Mouse (Mus musculus): ENCODE results near the gene Izumo1. TPM values are rescaled to one million over a fixed set of nuclear protein-coding genes. Genes with fewer than 3 reads are reported as not detected.

Gene Izumo1
- polyA plus RNA-seq, 1 experiment = 0.18 TPM

DNA sequence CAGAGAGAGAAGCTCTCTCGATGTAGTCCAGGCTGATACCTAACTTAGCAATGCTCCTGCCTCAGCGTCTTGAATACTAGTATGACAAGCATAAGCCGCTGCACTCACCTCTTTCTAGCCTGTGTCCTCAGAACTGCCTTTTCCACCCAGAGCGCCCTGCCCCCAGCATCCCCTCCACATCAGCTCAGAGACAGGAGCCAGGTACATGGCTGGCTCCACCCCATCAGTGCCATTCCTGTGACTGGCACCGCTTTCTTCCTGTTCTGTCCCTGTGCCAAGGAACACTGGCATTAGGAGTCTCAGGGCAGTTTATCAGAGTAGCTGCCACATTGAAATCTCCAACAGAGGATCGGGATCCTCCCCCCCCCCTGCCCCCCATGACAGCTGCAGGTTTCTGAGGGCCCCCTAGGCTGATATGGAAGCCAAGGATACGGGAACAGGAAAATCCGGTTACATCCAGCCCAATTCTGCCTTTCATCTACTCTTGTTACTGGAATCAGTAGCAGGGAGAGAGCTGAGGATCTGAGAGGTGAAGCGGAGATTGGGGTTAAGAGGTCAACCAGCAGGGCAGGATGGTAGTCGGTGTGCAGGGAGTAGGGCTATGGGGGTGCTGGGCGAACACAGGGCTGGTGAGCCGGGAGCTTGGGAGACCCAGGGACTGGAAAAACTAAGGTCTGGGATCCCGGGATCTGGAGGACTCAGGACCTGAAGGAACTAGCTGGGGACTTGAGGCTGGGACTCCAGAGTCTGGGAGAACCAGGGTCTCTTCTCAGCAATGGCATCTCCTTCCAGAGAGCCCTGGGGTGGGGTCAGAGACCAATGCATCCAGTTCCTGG lies 43.9 kb downstream of the Izumo1 start:
- Histone ChIP-seq H3K27me3 (ENCODE audit: control insufficient read depth, insufficient read depth, low read length) (no peaks in the 10 kb centered on the region), H3K4me1 (ENCODE audit: control insufficient read depth, insufficient read depth, low read length) (peaks cover 10% of the 10 kb centered on the region), H3K27ac (ENCODE audit: insufficient read depth, low read length) (no peak overlapping the region), H3K4me3 (replicated peaks; ENCODE audit: insufficient read depth, low read depth, low read length) (no peak overlapping the region)
- WGBS = 48% methylated on average over 13 of the region's 13 CpGs
- TF ChIP-seq POLR2A (IDR thresholded peaks at IDR 0.05; ENCODE audit: borderline replicate concordance, insufficient read depth, low read length) = no peak
- no peak for DNase-seq

DNA sequence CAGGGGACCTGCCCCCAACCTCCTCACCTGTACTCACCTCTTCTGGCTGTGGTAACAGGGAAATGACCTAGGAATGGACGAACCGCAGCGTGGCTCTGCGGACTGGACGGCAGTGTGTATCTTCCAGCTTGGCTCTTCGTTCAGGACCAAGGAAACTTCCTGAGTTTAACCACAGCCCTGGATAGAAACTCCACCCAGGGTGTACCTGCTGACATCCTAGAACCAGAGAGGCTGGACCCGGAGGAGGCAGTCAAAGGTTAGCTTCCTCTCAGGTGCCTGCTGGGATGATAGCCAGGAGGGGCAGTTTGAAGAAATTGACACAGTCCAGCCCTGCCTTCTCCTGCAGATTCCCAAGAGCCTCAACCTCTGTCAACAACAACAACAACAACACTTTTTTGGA lies 44.5 kb downstream of the Izumo1 start, which contains the start of gene Fut2:
TSS of gene Fut2 (minus strand) at position 234 of the 400 bp plus-strand sequence.
- Histone ChIP-seq H3K4me3 (replicated peaks; ENCODE audit: insufficient read depth, low read depth, low read length) (no peak within 1 kb of the TSS), H3K27ac (ENCODE audit: insufficient read depth, low read length) (no peak within 1 kb of the TSS), H3K4me1 (ENCODE audit: control insufficient read depth, insufficient read depth, low read length) (peaks cover 4% of the 10 kb centered on the region), H3K27me3 (ENCODE audit: control insufficient read depth, insufficient read depth, low read length) (no peaks in the 10 kb centered on the region)
- 91% methylated on average over 7 of the region's 7 CpGs for WGBS
- DNase-seq = no peak
- TF ChIP-seq POLR2A (IDR thresholded peaks at IDR 0.05; ENCODE audit: borderline replicate concordance, insufficient read depth, low read length) (no peak), CTCF (IDR thresholded peaks at IDR 0.05; ENCODE audit: borderline replicate concordance, insufficient read depth, low read depth, low read length) (no peak)

DNA sequence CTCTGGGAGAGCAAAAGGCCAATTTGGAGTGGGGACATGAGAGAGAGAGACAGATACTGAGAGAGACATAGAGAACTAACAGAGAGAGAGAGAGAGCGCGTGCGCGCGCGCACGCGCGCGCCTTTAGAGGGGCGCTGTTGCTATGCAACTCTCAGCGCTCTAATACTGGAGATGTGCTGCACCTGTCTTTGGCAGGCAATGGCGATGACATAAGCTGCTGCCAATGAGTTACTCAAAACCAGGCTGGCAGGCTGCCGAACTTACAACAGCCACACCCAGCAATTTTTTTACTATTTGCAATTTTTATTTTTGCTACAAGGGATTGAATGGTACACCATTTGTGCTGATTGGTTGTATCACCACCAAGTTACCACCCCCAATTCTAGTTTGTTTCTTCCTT lies 46.1 kb downstream of the Izumo1 start:
- TF ChIP-seq CTCF (IDR thresholded peaks at IDR 0.05; ENCODE audit: borderline replicate concordance, insufficient read depth, low read depth, low read length) (no peak), POLR2A (IDR thresholded peaks at IDR 0.05; ENCODE audit: borderline replicate concordance, insufficient read depth, low read length) (no peak)
- H3K27ac ChIP-seq (ENCODE audit: insufficient read depth, low read length) = no peak overlapping the region
- 65% methylated on average over 14 of the region's 14 CpGs for WGBS

DNA sequence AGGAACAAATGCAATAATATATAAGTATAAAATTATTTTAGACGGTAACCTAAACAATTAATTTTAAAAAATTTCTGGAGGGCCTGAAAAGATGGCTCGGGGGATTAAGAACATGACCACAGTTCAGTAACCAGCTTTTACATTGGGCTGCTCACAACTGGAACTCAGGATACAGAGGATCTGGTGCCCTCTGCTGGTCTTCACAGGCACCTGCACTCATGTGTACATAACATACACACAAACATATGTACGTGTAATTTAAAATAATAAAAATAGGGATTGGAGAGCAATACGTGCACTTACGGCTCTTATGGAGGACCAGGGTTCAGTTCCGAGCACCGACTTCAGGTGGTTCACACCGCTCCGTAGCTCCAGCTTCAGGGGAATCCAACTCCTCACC lies 47.3 kb downstream of the Izumo1 start:
- WGBS = 94% methylated on average over 9 of the region's 9 CpGs
- H3K4me1 ChIP-seq (ENCODE audit: control insufficient read depth, insufficient read depth, low read length) = peaks cover 3% of the 10 kb centered on the region
- no peak for DNase-seq
- no peak overlapping the region for H3K27ac ChIP-seq (ENCODE audit: insufficient read depth, low read length)
- TF ChIP-seq CTCF (IDR thresholded peaks at IDR 0.05; ENCODE audit: borderline replicate concordance, insufficient read depth, low read depth, low read length) (no peak; the same call in 1 of the 2 replicates), POLR2A (IDR thresholded peaks at IDR 0.05; ENCODE audit: borderline replicate concordance, insufficient read depth, low read length) (no peak)
- H3K27me3 ChIP-seq (ENCODE audit: control insufficient read depth, insufficient read depth, low read length) = no peaks in the 10 kb centered on the region
- H3K4me3 ChIP-seq (replicated peaks; ENCODE audit: insufficient read depth, low read depth, low read length) = no peak overlapping the region

More for the DNA sequence above, 46.1 kb downstream of the Izumo1 start:
- DNase-seq = no peak
- H3K4me1 ChIP-seq (ENCODE audit: control insufficient read depth, insufficient read depth, low read length) = peaks cover 3% of the 10 kb centered on the region
- no peaks in the 10 kb centered on the region for H3K27me3 ChIP-seq (ENCODE audit: control insufficient read depth, insufficient read depth, low read length)
- H3K4me3 ChIP-seq (replicated peaks; ENCODE audit: insufficient read depth, low read depth, low read length) = no peak overlapping the region

DNA sequence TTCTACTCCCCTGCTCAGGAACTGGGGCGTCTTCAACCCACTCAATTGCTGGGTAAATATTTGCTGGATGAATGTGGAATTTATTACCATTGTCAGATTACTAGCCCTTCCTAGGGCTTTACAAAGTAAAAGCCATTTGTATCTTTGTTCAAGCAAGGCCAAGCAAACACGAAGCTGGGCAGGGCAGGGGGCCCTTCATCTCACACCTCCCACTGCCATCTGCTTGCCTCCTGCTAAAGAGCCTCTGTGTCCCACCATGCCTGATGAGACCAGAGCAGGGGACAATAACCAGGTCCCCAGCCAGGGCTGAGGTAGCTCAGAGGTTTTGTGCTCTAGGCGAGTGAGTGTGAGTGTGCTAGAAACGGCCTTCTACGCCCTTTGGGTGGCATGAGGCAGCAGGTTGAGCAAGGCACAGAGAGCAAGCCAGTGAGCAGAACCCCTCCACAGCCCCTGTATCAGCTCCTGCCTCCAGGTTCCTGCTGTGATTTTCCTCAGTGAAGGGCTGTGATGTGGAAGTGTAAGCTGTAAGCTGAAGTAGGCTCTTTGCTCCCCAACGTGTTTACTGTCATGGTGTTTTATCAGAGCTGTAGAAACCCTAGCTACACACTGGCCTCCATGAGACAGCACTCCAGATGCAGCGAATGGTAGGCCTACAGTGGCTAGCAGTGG lies 56.1 kb downstream of the Izumo1 start:
- 83% methylated on average over 7 of the region's 7 CpGs for WGBS
- DNase-seq = no peak
- Histone ChIP-seq H3K4me3 (replicated peaks; ENCODE audit: insufficient read depth, low read depth, low read length) (no peak overlapping the region), H3K27ac (ENCODE audit: insufficient read depth, low read length) (no peak overlapping the region), H3K4me1 (ENCODE audit: control insufficient read depth, insufficient read depth, low read length) (peaks cover 26% of the 10 kb centered on the region), H3K27me3 (ENCODE audit: control insufficient read depth, insufficient read depth, low read length) (no peaks in the 10 kb centered on the region)
- TF ChIP-seq POLR2A (IDR thresholded peaks at IDR 0.05; ENCODE audit: borderline replicate concordance, insufficient read depth, low read length) (no peak), CTCF (IDR thresholded peaks at IDR 0.05; ENCODE audit: borderline replicate concordance, insufficient read depth, low read depth, low read length) (no peak)

Other genes with a start within 250 kb of the Izumo1 start
- 807 and 849 TPM in 2 replicates for gene Snrnp70, start 226.1 kb upstream of the Izumo1 start, polyA plus RNA-seq (2012; rRNA removed)
- gene Kcna7, start 216.2 kb upstream of the Izumo1 start, polyA plus RNA-seq (2012; rRNA removed) = not detected in 2 replicates
- 0.07 and 0.29 TPM in 2 replicates for gene Ntf5, start 208.1 kb upstream of the Izumo1 start, polyA plus RNA-seq (2012; rRNA removed)
- gene Lhb, start 201.0 kb upstream of the Izumo1 start, polyA plus RNA-seq (2012; rRNA removed) = 0.59 and 1.1 TPM in 2 replicates
- gene Gys1, start 187.0 kb upstream of the Izumo1 start, polyA plus RNA-seq (2012; rRNA removed) = 24.4 and 24.8 TPM in 2 replicates
- 56.8 TPM in 2 replicates for gene Ruvbl2, start 183.7 kb upstream of the Izumo1 start, polyA plus RNA-seq (2012; rRNA removed)
- 463 and 480 TPM in 2 replicates for gene Ftl1, start 161.9 kb upstream of the Izumo1 start, polyA plus RNA-seq (2012; rRNA removed)
- gene Bax, start 154.9 kb upstream of the Izumo1 start, polyA plus RNA-seq (2012; rRNA removed) = 102 and 103 TPM in 2 replicates
- gene Tulp2, start 139.9 kb upstream of the Izumo1 start, polyA plus RNA-seq (2012; rRNA removed) = 0.10 TPM in 1 of 2 replicates, not detected in the other
- gene Gm45808, start 135.0 kb upstream of the Izumo1 start, polyA plus RNA-seq (2012; rRNA removed) = 0.33 TPM in 1 of 2 replicates, not detected in the other
- gene Dhdh, start 133.0 kb upstream of the Izumo1 start, polyA plus RNA-seq (2012; rRNA removed) = 4.7 and 5.6 TPM in 2 replicates
- 136 and 150 TPM in 2 replicates for gene Nucb1, start 111.4 kb upstream of the Izumo1 start, polyA plus RNA-seq (2012; rRNA removed)
- 26.7 and 28.5 TPM in 2 replicates for gene Ppp1r15a, start 95.5 kb upstream of the Izumo1 start, polyA plus RNA-seq (2012; rRNA removed)
- 1.2 and 1.3 TPM in 2 replicates for gene Plekha4, start 95.5 kb upstream of the Izumo1 start, polyA plus RNA-seq (2012; rRNA removed)
- gene Hsd17b14, start 66.9 kb upstream of the Izumo1 start, polyA plus RNA-seq (2012; rRNA removed) = 1.3 and 1.9 TPM in 2 replicates
- 21.1 and 24.2 TPM in 2 replicates for gene Bcat2, start 51.7 kb upstream of the Izumo1 start, polyA plus RNA-seq (2012; rRNA removed)
- gene Fgf21, start 6.3 kb upstream of the Izumo1 start, polyA plus RNA-seq (2012; rRNA removed) = not detected in 2 replicates
- 0.07 and 0.08 TPM in 2 replicates for gene Fut1, start 4.5 kb upstream of the Izumo1 start, polyA plus RNA-seq (2012; rRNA removed)
- 7.6 and 7.7 TPM in 2 replicates for gene Rasip1, start 5.7 kb downstream of the Izumo1 start, polyA plus RNA-seq (2012; rRNA removed)
- 7.1 and 9.8 TPM in 2 replicates for gene Mamstr, start 18.2 kb downstream of the Izumo1 start, polyA plus RNA-seq (2012; rRNA removed)
- gene Fut2, start 44.6 kb downstream of the Izumo1 start, polyA plus RNA-seq (2012; rRNA removed) = 1.4 and 1.7 TPM in 2 replicates
- 0.10 and 0.16 TPM in 2 replicates for gene Ntn5, start 62.2 kb downstream of the Izumo1 start, polyA plus RNA-seq (2012; rRNA removed)
- 0.29 and 0.64 TPM in 2 replicates for gene Sec1, start 72.6 kb downstream of the Izumo1 start, polyA plus RNA-seq (2012; rRNA removed)
- gene Car11, start 78.0 kb downstream of the Izumo1 start, polyA plus RNA-seq (2012; rRNA removed) = 164 and 166 TPM in 2 replicates
- 222 and 239 TPM in 2 replicates for gene Dbp, start 83.3 kb downstream of the Izumo1 start, polyA plus RNA-seq (2012; rRNA removed)
- gene Rpl18, start 93.6 kb downstream of the Izumo1 start, polyA plus RNA-seq (2012; rRNA removed) = 350 and 359 TPM in 2 replicates
- 27.7 and 29.3 TPM in 2 replicates for gene Sphk2, start 96.2 kb downstream of the Izumo1 start, polyA plus RNA-seq (2012; rRNA removed)
- 0.25 and 0.31 TPM in 2 replicates for gene Fam83e, start 99.4 kb downstream of the Izumo1 start, polyA plus RNA-seq (2012; rRNA removed)
- not detected in 2 replicates for gene Spaca4, start 104.0 kb downstream of the Izumo1 start, polyA plus RNA-seq (2012; rRNA removed)
- 126 and 130 TPM in 2 replicates for gene Lmtk3, start 161.9 kb downstream of the Izumo1 start, polyA plus RNA-seq (2012; rRNA removed)
- 10.6 and 10.8 TPM in 2 replicates for gene Sult2b1, start 162.9 kb downstream of the Izumo1 start, polyA plus RNA-seq (2012; rRNA removed)
- gene Cyth2, start 192.8 kb downstream of the Izumo1 start, polyA plus RNA-seq (2012; rRNA removed) = 112 and 116 TPM in 2 replicates
- 6.0 and 7.3 TPM in 2 replicates for gene Kcnj14, start 203.0 kb downstream of the Izumo1 start, polyA plus RNA-seq (2012; rRNA removed)
- gene Grwd1, start 209.1 kb downstream of the Izumo1 start, polyA plus RNA-seq (2012; rRNA removed) = 14.9 and 15.5 TPM in 2 replicates

Measured in cerebellum, adult 2 months (tissue).